Mouse (Mus musculus) stomach, embryonic 14.5 days (tissue): ENCODE data around the gene Ctdsp1. TPM values are rescaled to one million over a fixed set of nuclear protein-coding genes. Genes with fewer than 3 reads are reported as not detected.

Experiments used
- ATAC-seq: fragments of 200-750 bp; cut with Nextera tagmentation; 2 replicates; pipeline ENCODE4 v1.8.0; 2017; ENCODE audit warnings: low read depth, moderate TSS enrichment; ENCODE audit not compliant: insufficient number of reproducible peaks, insufficient read depth, low FRiP score
- H3K27ac ChIP-seq: fragments of 300-500 bp; sonication (generic); 2 replicates; pipeline ENCODE4 v1.5.1; 2014; ENCODE audit warnings: mild to moderate bottlenecking, low read length, moderate library complexity, mixed read lengths
- H3K27me3 ChIP-seq: fragments of 300-500 bp; sonication (generic); 2 replicates; pipeline ENCODE4 v1.6.1; 2014; ENCODE audit warnings: low read length, control low read depth, mixed read lengths; ENCODE audit not compliant: control insufficient read depth, insufficient read depth
- H3K36me3 ChIP-seq: fragments of 300-500 bp; sonication (generic); 2 replicates; pipeline ENCODE4 v1.6.1; 2014; ENCODE audit warnings: mild to moderate bottlenecking, control low read depth, low read length, moderate library complexity, mixed read lengths; ENCODE audit not compliant: control insufficient read depth, insufficient read depth
- H3K4me1 ChIP-seq: fragments of 300-500 bp; sonication (generic); 2 replicates; pipeline ENCODE4 v1.6.1; 2014; ENCODE audit warnings: low read length, control low read depth, mixed read lengths; ENCODE audit not compliant: control insufficient read depth, insufficient read depth
- H3K4me2 ChIP-seq: fragments of 300-500 bp; sonication (generic); replicated peaks from 2 replicates; pipeline ENCODE4 v1.6.1; 2014; ENCODE audit warnings: low read depth, low read length, control low read depth
- H3K4me3 ChIP-seq: fragments of 300-500 bp; sonication (generic); 2 replicates; pipeline ENCODE4 v1.5.1; 2014; ENCODE audit warnings: low read depth, low read length, control low read depth
- H3K9ac ChIP-seq: fragments of 300-500 bp; sonication (generic); replicated peaks from 2 replicates; pipeline ENCODE4 v1.6.1; 2014; ENCODE audit warnings: low read depth, mild to moderate bottlenecking, control low read depth, low read length, moderate library complexity, mixed read lengths
- H3K9me3 ChIP-seq: fragments of 300-500 bp; sonication (generic); 2 replicates; pipeline ENCODE4 v1.6.1; 2016; ENCODE audit warnings: low read depth, low read length, control low read depth; ENCODE audit not compliant: control insufficient read depth
- WGBS: fragments of 180-500 bp; shearing (Covaris S2); extraction: QIAGEN DNeasy Blood & Tissue Kit; methylation state at CpG from one replicate; pipeline ENCODE4 v1.1.7; 2014; 5-methylcytosine and 5-hydroxymethylcytosine counted together
- polyA plus RNA-seq: library from polyadenylated mRNA; unstranded; fragments of >200 nt; fragmentation: Nextera tagmentation; extraction: Ambion mirVana; gene quantifications from 2 replicates; pipeline ENCODE4 v1.2.1, GENCODE M21; 2014

The Ctdsp1 gene
- polyA plus RNA-seq, 1 experiment from 2014 or later, result 88.0 TPM

DNA sequence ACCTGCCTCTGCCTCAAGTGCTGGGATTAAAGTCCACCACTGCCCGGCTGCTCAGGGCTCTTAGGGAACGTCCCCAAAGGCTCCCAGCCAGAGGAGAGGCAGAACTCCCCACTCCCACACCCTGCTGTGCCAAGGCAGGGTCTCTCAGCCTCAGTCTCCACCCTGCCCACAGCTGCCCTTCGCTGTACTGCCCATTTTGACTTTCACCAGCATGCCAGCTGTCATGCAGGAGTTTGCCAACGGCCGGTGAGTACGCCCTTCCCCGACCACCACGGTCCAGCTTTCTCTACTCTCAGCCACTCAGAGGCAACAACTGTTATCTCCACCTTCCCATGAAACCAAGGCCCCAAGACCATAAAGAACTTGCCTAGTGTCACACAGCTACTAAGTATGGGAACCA lies 6.8 kb upstream of the Ctdsp1 start:
- no peak for ATAC-seq
- no peak overlapping the region for H3K9ac ChIP-seq
- no peaks in the 10 kb centered on the region for H3K27me3 ChIP-seq
- no peaks in the 10 kb centered on the region for H3K9me3 ChIP-seq
- WGBS, result 83% methylated on average over 8 of the region's 8 CpGs
- H3K27ac ChIP-seq, result no peak overlapping the region
- peaks cover 10% of the 10 kb centered on the region; the same call in 1 of the 2 replicates for H3K4me1 ChIP-seq
- H3K36me3 ChIP-seq, result no peaks in the 10 kb centered on the region
- H3K4me3 ChIP-seq, result no peak overlapping the region
- H3K4me2 ChIP-seq, result no peak overlapping the region

DNA sequence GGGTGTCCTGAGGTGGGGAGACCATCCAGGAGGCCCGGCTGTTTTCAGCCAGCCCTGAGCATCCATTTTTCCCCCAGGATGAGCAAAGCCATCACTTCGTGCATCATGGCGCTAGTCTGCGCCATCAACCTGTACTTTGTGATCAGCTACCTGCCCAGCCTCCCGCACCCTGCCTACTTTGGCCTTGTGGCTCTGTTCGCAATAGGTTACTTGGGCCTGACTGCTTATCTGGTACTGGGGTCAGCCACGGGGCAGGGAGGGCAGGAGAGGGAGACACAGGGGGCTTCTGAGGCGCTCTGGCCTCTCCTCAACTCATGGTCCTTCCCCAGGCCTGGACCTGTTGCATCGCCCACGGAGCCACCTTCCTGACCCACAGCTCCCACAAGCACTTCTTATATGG lies 6.2 kb upstream of the Ctdsp1 start:
- H3K4me3 ChIP-seq, result no peak overlapping the region
- no peak for ATAC-seq
- H3K36me3 ChIP-seq, result no peaks in the 10 kb centered on the region
- H3K9ac ChIP-seq, result no peak overlapping the region
- 88% methylated on average over 10 of the region's 10 CpGs for WGBS
- H3K27me3 ChIP-seq, result no peaks in the 10 kb centered on the region
- H3K4me1 ChIP-seq, result peaks cover 10% of the 10 kb centered on the region; the same call in 1 of the 2 replicates
- H3K27ac ChIP-seq, result no peak overlapping the region
- H3K9me3 ChIP-seq, result no peaks in the 10 kb centered on the region
- H3K4me2 ChIP-seq, result no peak overlapping the region

DNA sequence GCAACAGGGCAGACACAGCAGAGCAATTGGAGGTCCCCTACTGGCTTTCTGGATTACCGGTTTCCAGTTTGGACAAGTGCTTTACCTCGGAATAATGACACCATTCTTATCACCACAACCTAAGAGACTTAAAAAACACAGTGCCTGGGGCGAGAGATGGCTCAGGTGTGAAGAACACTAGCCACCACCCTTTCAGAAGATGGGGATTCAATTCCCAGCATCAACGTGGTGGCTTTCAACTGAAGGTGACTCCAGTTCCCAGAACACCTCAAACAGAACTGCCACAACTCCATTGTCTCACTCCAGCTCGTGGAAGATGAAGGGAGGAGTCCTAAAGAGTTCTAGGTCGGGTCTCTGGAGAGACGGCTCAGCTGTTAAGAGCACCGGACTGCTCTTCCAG lies 5.8 kb upstream of the Ctdsp1 start:
- H3K9ac ChIP-seq, result no peak overlapping the region
- no peak overlapping the region for H3K4me3 ChIP-seq
- H3K4me2 ChIP-seq, result no peak overlapping the region
- H3K27me3 ChIP-seq, result no peaks in the 10 kb centered on the region
- 88% methylated on average over 8 of the region's 8 CpGs for WGBS
- H3K9me3 ChIP-seq, result no peaks in the 10 kb centered on the region
- no peak for ATAC-seq
- H3K4me1 ChIP-seq, result peaks cover 13% of the 10 kb centered on the region; the same call in 1 of the 2 replicates
- no peak overlapping the region for H3K27ac ChIP-seq
- H3K36me3 ChIP-seq, result no peaks in the 10 kb centered on the region

DNA sequence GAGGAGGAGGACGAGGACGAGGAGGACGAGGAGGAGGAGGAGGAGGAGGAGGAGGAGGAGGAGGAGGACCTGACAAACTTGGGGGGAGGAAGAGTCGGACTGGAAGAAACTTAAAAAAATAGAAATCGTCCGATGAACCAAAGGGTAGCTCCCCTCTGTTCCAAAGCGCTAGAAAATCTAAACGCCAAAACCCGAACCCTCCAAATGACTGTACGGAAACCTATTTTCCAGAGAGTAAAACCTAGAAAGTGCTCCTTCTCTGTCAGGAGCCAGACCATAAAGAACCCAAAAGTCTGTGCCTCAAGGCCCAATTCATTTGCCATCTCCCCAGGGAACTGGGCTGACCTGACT lies 5.0 kb upstream of the Ctdsp1 start:
- Histone ChIP-seq H3K27me3 (no peaks in the 10 kb centered on the region), H3K9me3 (no peaks in the 10 kb centered on the region), H3K27ac (peak overlapping the region; percentile 99), H3K36me3 (no peaks in the 10 kb centered on the region), H3K4me1 (peaks cover 19% of the 10 kb centered on the region; the same call in 1 of the 2 replicates), H3K4me3 (peak overlapping the region; percentile 35), H3K4me2 (peak overlapping the region; percentile 43), H3K9ac (peak overlapping the region; percentile 50; the same call in 1 of the 2 replicates)
- no peak for ATAC-seq
- 51% methylated on average over 8 of the region's 10 CpGs for WGBS

DNA sequence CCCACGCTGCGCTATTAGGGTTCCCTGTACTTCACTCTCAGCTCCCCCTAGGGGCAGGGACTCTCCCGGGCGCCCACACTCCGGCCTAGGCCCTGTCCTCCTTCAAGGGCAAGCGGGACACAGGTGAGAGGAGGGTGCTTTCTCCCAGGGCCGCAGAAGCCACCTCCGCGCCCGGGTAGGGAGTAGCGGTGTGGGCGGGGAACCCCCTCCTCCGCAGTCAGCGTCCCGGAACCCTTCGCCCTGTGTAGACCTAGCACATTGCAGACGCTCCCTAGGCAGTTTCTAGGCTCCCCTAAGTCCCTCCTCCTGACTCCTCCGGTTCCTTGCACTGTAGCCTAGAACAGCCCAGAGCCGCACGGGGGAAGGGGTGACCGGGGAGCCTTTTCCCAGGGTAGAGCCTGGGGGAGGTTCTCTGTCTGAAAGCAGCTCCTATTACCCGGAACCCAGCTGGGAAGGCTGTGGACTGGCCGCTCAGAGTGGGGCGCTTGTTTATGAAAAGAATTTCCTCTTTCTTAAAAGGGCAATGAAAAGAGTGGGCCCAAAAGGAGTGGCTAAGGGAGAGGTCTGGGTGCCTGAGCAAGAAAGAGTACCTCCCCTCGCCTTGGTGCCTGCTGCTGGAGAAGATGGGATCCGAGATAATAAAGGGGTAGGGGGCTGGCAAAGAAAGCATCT lies 4.5 kb upstream of the Ctdsp1 start:
- WGBS, result under 1% methylated on average over 26 of the region's 26 CpGs
- H3K9me3 ChIP-seq, result no peaks in the 10 kb centered on the region
- H3K27me3 ChIP-seq, result no peaks in the 10 kb centered on the region
- peak overlapping the region; percentile 43 for H3K4me2 ChIP-seq
- peaks cover 19% of the 10 kb centered on the region; the same call in 1 of the 2 replicates for H3K4me1 ChIP-seq
- H3K36me3 ChIP-seq, result no peaks in the 10 kb centered on the region
- peak overlapping the region; percentile 50 for H3K9ac ChIP-seq
- peak overlapping the region; percentile 99 for H3K27ac ChIP-seq
- peak; percentile 87 for ATAC-seq
- H3K4me3 ChIP-seq, result peak overlapping the region; percentile 35

DNA sequence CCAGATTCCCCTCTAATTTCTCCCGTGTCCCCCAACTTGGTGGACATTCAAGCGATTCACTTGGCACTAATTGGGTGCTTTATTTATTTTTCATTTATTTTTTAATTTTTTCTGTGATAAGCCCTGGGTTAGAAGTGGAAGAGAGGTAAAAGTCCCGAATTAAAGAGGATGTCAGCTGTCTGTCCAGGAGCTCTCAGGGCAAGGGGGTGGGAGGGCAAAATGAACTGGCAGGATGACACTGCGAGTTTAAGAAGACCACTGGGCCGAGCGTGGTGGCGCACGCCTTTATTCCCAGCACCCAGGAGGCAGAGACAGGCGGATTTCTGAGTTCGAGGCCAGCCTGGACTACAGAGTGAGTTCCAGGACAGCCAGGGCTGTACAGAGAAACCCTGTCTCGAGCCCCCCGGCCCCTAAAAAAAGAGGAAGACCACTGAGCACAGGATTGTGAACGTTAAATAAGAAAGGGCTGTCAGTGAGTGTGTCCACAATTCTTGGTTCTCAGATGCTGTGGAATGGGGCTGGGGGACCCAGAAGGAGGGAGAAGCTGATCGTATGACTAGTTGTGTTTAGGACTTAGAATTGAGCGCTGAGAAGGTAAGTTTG lies 3.8 kb upstream of the Ctdsp1 start:
- Histone ChIP-seq H3K9ac (peak overlapping the region; percentile 50; the same call in 1 of the 2 replicates), H3K27me3 (no peaks in the 10 kb centered on the region), H3K4me3 (peak overlapping the region; percentile 35), H3K4me1 (peaks cover 21% of the 10 kb centered on the region; the same call in 1 of the 2 replicates), H3K36me3 (no peaks in the 10 kb centered on the region), H3K4me2 (peak overlapping the region; percentile 43), H3K27ac (peak overlapping the region; percentile 99), H3K9me3 (no peaks in the 10 kb centered on the region)
- no peak for ATAC-seq
- 51% methylated on average over 15 of the region's 15 CpGs for WGBS

DNA sequence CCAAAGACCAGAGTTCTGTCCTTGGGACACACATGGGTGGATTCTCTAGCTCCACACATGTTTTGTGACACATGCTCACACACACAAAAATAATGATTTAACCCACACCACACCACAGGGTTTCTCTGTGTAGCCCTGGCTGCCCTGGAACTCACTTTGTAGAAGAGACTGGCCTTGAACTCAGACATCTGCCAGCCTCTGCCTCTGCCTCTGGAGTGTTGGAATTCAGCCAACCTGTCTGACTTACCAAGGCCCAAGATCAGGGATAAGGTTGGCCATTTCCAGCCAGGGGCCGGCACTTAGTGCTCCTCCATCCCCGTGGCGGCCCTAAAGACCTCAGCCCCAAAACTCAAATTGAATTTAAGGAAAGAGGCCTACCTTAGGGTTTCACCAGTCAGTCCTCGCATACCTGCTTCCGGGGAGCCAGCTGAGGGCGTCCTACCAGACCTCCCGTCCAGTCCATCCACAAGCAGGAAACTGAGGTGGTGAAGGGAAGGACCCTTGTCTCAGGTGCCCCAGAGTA lies 2.9 kb upstream of the Ctdsp1 start:
- no peak for ATAC-seq
- Histone ChIP-seq H3K4me2 (no peak overlapping the region), H3K4me3 (no peak overlapping the region), H3K9me3 (no peaks in the 10 kb centered on the region), H3K27me3 (no peaks in the 10 kb centered on the region), H3K36me3 (peaks cover under 1% of the 10 kb centered on the region; the same call in 1 of the 2 replicates), H3K27ac (no peak overlapping the region), H3K9ac (no peak overlapping the region), H3K4me1 (peaks cover 29% of the 10 kb centered on the region; the same call in 1 of the 2 replicates)
- 82% methylated on average over 7 of the region's 7 CpGs for WGBS

DNA sequence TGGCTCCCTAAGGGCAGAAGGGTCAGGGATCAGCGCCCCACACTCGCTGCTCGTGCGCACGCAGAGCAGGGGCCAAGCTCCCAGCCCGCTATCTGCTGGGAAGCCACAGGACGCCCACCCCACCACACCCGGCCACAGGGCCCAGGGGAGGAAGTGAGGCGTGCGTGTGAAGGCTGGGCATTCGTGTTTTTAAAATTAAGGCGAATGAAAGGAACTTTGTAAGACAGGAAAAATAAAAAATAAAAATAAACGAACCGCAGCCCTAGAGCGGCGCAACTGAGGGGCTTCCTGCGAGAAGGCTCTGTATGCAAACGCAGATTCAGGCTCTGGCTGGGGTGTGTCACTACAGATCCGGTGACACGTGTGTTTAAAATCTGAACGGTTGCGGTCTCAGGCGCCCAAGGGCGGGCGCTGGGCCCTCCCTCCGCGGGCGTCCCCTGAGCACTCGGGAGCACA lies 1.4 kb upstream of the Ctdsp1 start:
- WGBS, result 5% methylated on average over 29 of the region's 29 CpGs
- ATAC-seq, result no peak

More for the DNA sequence above, 1.4 kb upstream of the Ctdsp1 start:
- Histone ChIP-seq H3K4me2 (peak overlapping the region; percentile 42), H3K36me3 (peaks cover 14% of the 10 kb centered on the region), H3K27ac (peak overlapping the region; percentile 99), H3K9me3 (no peaks in the 10 kb centered on the region), H3K4me3 (peak overlapping the region; percentile 95; the same call in 1 of the 2 replicates), H3K9ac (peak overlapping the region; percentile 26), H3K4me1 (peaks cover 33% of the 10 kb centered on the region; the same call in 1 of the 2 replicates), H3K27me3 (no peaks in the 10 kb centered on the region)
